In genomic region chr11:113609581-113609980, GRCm38 (mm10) we compare ENCODE assay signal across 29 mouse cellular contexts. TPM values are rescaled to one million over a fixed set of nuclear protein-coding genes. Genes with fewer than 3 reads are reported as not detected.
A peak's percentile ranks its signal among the peaks of the same experiment; 100 is the strongest.
DNase-seq lines count a peak whose midpoint lies in the region; ATAC-seq and TF ChIP-seq lines count a peak whose summit lies in the region.
"Had no signal": no experiment of that assay in that cellular context is flagged by ENCODE, and none has a peak within 500 bp of the region (broad histone marks: within the 10 kb centered on the region; RNA-seq: fewer than 3 reads in every experiment).

No protein-coding gene starts in this region.

- DNase-seq in kidney, adult 2 months, result peak; percentile 64
- DNase-seq in lung, embryonic 14.5 days, result peak; percentile 34
- no peak for DNase-seq in lung, postnatal 14 days
- DNase-seq in liver, embryonic 14.5 days (ENCODE audit: low read depth in 3 of 3, low spot score in 3 of 3), result no peak
- peak; percentile 22 for DNase-seq in yolk sac, embryonic 10.5 days (ENCODE audit: low spot score)
- no peak for DNase-seq in adrenal gland, postnatal 4 days (ENCODE audit: low spot score in 2 of 2)
- DNase-seq: cerebellum, adult 11 months; cerebellum, adult 9-10 months; cerebellum, postnatal 36 days; gastrocnemius, postnatal 25 days; heart, postnatal 36 days; kidney, adult 11 months; midbrain, embryonic 14.5 days; retina, postnatal 1 day; right cerebral cortex, postnatal 14 days; thymus, postnatal 14 days had no signal

- TF ChIP-seq POLR2A in kidney, adult 2 months (IDR thresholded peaks at IDR 0.05; ENCODE audit: low read depth, low read length), result no peak

- no peak overlapping the region for H3K9ac ChIP-seq in kidney, embryonic 16.5 days (replicated peaks; ENCODE audit: low read length)
- H3K9ac ChIP-seq in lung, embryonic 14.5 days, result no peak overlapping the region
- H3K9ac ChIP-seq in liver, embryonic 14.5 days (replicated peaks), result no peak overlapping the region
- H3K9ac ChIP-seq: forebrain, embryonic 13.5 days; hindbrain, embryonic 12.5 days; limb, embryonic 12.5 days; liver, embryonic 15.5 days; neural tube, embryonic 15.5 days; stomach, embryonic 15.5 days had no signal

- no peaks in the 10 kb centered on the region for H3K9me3 ChIP-seq in kidney, embryonic 16.5 days (ENCODE audit: low read length)
- H3K9me3 ChIP-seq in lung, embryonic 14.5 days (ENCODE audit: low read depth, low read length), result no peaks in the 10 kb centered on the region
- H3K9me3 ChIP-seq in liver, embryonic 14.5 days (ENCODE audit: control insufficient read depth, low read length), result no peaks in the 10 kb centered on the region
- H3K9me3 ChIP-seq: forebrain, embryonic 13.5 days; hindbrain, embryonic 12.5 days; liver, embryonic 15.5 days had no signal

- no peaks in the 10 kb centered on the region for H3K27me3 ChIP-seq in kidney, adult 2 months (replicated peaks; ENCODE audit: control insufficient read depth, insufficient read depth, low read length)
- no peaks in the 10 kb centered on the region for H3K27me3 ChIP-seq in kidney, embryonic 16.5 days (ENCODE audit: insufficient read depth, low read length)
- H3K27me3 ChIP-seq in lung, embryonic 14.5 days (ENCODE audit: insufficient read depth, low read length), result no peaks in the 10 kb centered on the region
- H3K27me3 ChIP-seq in liver, embryonic 14.5 days (ENCODE audit: control insufficient read depth, insufficient read depth, low read length), result no peaks in the 10 kb centered on the region
- H3K27me3 ChIP-seq: forebrain, embryonic 13.5 days; hindbrain, embryonic 12.5 days; limb, embryonic 12.5 days; liver, embryonic 15.5 days; neural tube, embryonic 15.5 days; Patski had no signal

- no peak for TF ChIP-seq CTCF in kidney, adult 2 months (conservative IDR thresholded peaks at IDR 0.05; ENCODE audit: insufficient read depth, insufficient read length, low read depth, low read length)
- TF ChIP-seq CTCF in lung, embryonic 14.5 days (IDR thresholded peaks at IDR 0.05; ENCODE audit: low read depth), result no peak
- no peak for TF ChIP-seq CTCF in liver, embryonic 14.5 days (IDR thresholded peaks at IDR 0.05; ENCODE audit: low read depth)

- no peak overlapping the region for H3K27ac ChIP-seq in kidney, adult 2 months (ENCODE audit: insufficient read depth, low read depth, low read length)
- no peak overlapping the region for H3K27ac ChIP-seq in kidney, embryonic 16.5 days (ENCODE audit: low read length)
- no peak overlapping the region for H3K27ac ChIP-seq in lung, embryonic 14.5 days (ENCODE audit: low read depth)
- no peak overlapping the region for H3K27ac ChIP-seq in liver, embryonic 14.5 days
- H3K27ac ChIP-seq: hindbrain, embryonic 12.5 days; hindbrain, postnatal 0 days; left cerebral cortex, adult 2 months; limb, embryonic 12.5 days; liver, embryonic 15.5 days; neural tube, embryonic 15.5 days; stomach, embryonic 15.5 days had no signal

- H3K4me1 ChIP-seq in kidney, adult 2 months (ENCODE audit: control insufficient read depth, insufficient read depth, low read length), result peaks cover 6% of the 10 kb centered on the region
- peaks cover 28% of the 10 kb centered on the region for H3K4me1 ChIP-seq in kidney, embryonic 16.5 days (ENCODE audit: insufficient read depth, low read length)
- H3K4me1 ChIP-seq in lung, embryonic 14.5 days (ENCODE audit: insufficient read depth), result peaks cover 13% of the 10 kb centered on the region
- H3K4me1 ChIP-seq in liver, embryonic 14.5 days (replicated peaks; ENCODE audit: control insufficient read depth in 2 of 2, insufficient read depth in 2 of 2, low read length in 1 of 2), result peaks cover 0 to 8% of the 10 kb centered on the region in 2 experiments; a peak in 1 of 4 replicates

- H3K4me2 ChIP-seq in kidney, embryonic 16.5 days (replicated peaks; ENCODE audit: low read depth, low read length), result no peak overlapping the region
- H3K4me2 ChIP-seq in lung, embryonic 14.5 days, result no peak overlapping the region
- 0 out of 2 replicates have a peak overlapping the region, but pooled peaks have one; percentile 6 for H3K4me2 ChIP-seq in liver, embryonic 14.5 days (ENCODE audit: low read depth)
- H3K4me2 ChIP-seq: forebrain, embryonic 13.5 days; heart, embryonic 11.5 days; hindbrain, embryonic 12.5 days; limb, embryonic 12.5 days; liver, embryonic 15.5 days; neural tube, embryonic 15.5 days; stomach, embryonic 15.5 days had no signal

- 39% methylated on average over 5 of the region's 5 CpGs for WGBS in kidney, adult 2 months
- WGBS in kidney, embryonic 16.5 days, result 66% methylated on average over 5 of the region's 5 CpGs
- WGBS in lung, embryonic 14.5 days, result 59% methylated on average over 5 of the region's 5 CpGs
- WGBS in liver, embryonic 14.5 days (ENCODE audit: insufficient replicate concordance), result 43% methylated on average over 5 of the region's 5 CpGs

- no peak for TF ChIP-seq EP300 in liver, embryonic 14.5 days (IDR thresholded peaks at IDR 0.05; ENCODE audit: low read depth)

- no peak overlapping the region for H3K4me3 ChIP-seq in kidney, adult 2 months (ENCODE audit: insufficient read depth, low read depth, low read length)
- H3K4me3 ChIP-seq in kidney, embryonic 16.5 days (ENCODE audit: low read length), result no peak overlapping the region
- no peak overlapping the region for H3K4me3 ChIP-seq in lung, embryonic 14.5 days (ENCODE audit: low read depth, low read length)
- H3K4me3 ChIP-seq in liver, embryonic 14.5 days (ENCODE audit: insufficient read depth in 1 of 2, low read depth in 2 of 2, low read length in 2 of 2), result no peak overlapping the region
- H3K4me3 ChIP-seq: forebrain, embryonic 13.5 days; hindbrain, embryonic 12.5 days; left cerebral cortex, adult 2 months; limb, embryonic 12.5 days; liver, embryonic 15.5 days; neural tube, embryonic 15.5 days; stomach, embryonic 15.5 days had no signal

- no peaks in the 10 kb centered on the region for H3K36me3 ChIP-seq in kidney, adult 2 months (ENCODE audit: control insufficient read depth, insufficient read depth, low read length)
- no peaks in the 10 kb centered on the region for H3K36me3 ChIP-seq in kidney, embryonic 16.5 days (ENCODE audit: insufficient read depth, low read length)
- no peaks in the 10 kb centered on the region for H3K36me3 ChIP-seq in lung, embryonic 14.5 days (ENCODE audit: insufficient read depth)
- no peaks in the 10 kb centered on the region for H3K36me3 ChIP-seq in liver, embryonic 14.5 days (replicated peaks; ENCODE audit: control insufficient read depth, insufficient read depth, low read depth)
- H3K36me3 ChIP-seq: hindbrain, embryonic 12.5 days; limb, embryonic 12.5 days; liver, embryonic 15.5 days; neural tube, embryonic 15.5 days; stomach, embryonic 15.5 days had no signal

- ATAC-seq in kidney, embryonic 16.5 days (ENCODE audit: low FRiP score, low TSS enrichment), result no peak
- ATAC-seq in lung, embryonic 14.5 days (ENCODE audit: insufficient read depth), result no peak
- no peak for ATAC-seq in liver, embryonic 14.5 days (ENCODE audit: insufficient read depth)
- ATAC-seq: forebrain, embryonic 13.5 days; hindbrain, postnatal 0 days had no signal

RNA-seq across cellular contexts. Expression of gene Sstr2, which starts 9.6 kb away (rescaled TPM):
- 0.36 and 0.56 TPM in 2 replicates for polyA plus RNA-seq in kidney, adult 2 months (2012; rRNA removed)
- 0.36 and 0.47 TPM in 2 replicates for polyA plus RNA-seq in kidney, embryonic 16.5 days (2015; fragmentation: Nextera tagmentation; extraction: Ambion mirVana)
- polyA plus RNA-seq in lung, embryonic 14.5 days (2014; fragmentation: Nextera tagmentation; extraction: Ambion mirVana), result 1.4 and 2.0 TPM in 2 replicates
- 2.8 and 3.5 TPM in 2 replicates for polyA plus RNA-seq in liver, embryonic 14.5 days (2012; rRNA removed)
- 3.6 and 3.8 TPM in 2 replicates for polyA plus RNA-seq in liver, embryonic 14.5 days (2014; fragmentation: Nextera tagmentation; extraction: Ambion mirVana)
- total RNA-seq in adrenal gland, postnatal 4 days (2021), result 1 to 10 TPM; 3.6 to 4.8 TPM
- total RNA-seq: gastrocnemius, postnatal 25 days; heart, adult 18-20 months; heart, postnatal 36 days; monocyte, adult 5-6 weeks had no signal

RNA-seq across cellular contexts. Expression of gene Cog1, which starts 39.4 kb away (rescaled TPM):
- polyA plus RNA-seq in kidney, adult 2 months (2012; rRNA removed), result 32.8 and 38.7 TPM in 2 replicates
- polyA plus RNA-seq in kidney, embryonic 16.5 days (2015; fragmentation: Nextera tagmentation; extraction: Ambion mirVana), result 25.1 and 28.2 TPM in 2 replicates
- 28.4 and 28.8 TPM in 2 replicates for polyA plus RNA-seq in lung, embryonic 14.5 days (2014; fragmentation: Nextera tagmentation; extraction: Ambion mirVana)
- polyA plus RNA-seq in liver, embryonic 14.5 days (2012; rRNA removed), result 12.0 and 12.9 TPM in 2 replicates
- polyA plus RNA-seq in liver, embryonic 14.5 days (2014; fragmentation: Nextera tagmentation; extraction: Ambion mirVana), result 9.3 and 12.7 TPM in 2 replicates
- total RNA-seq in adrenal gland, postnatal 4 days (2021), result 10 to 100 TPM; 34.9 to 41.8 TPM

RNA-seq across cellular contexts. Expression of gene Slc39a11, which starts 40.3 kb away (rescaled TPM):
- polyA plus RNA-seq in kidney, adult 2 months (2012; rRNA removed), result 24.5 and 29.5 TPM in 2 replicates
- 23.5 and 25.4 TPM in 2 replicates for polyA plus RNA-seq in kidney, embryonic 16.5 days (2015; fragmentation: Nextera tagmentation; extraction: Ambion mirVana)
- 19.6 and 21.8 TPM in 2 replicates for polyA plus RNA-seq in lung, embryonic 14.5 days (2014; fragmentation: Nextera tagmentation; extraction: Ambion mirVana)
- 4.9 and 5.1 TPM in 2 replicates for polyA plus RNA-seq in liver, embryonic 14.5 days (2012; rRNA removed)
- polyA plus RNA-seq in liver, embryonic 14.5 days (2014; fragmentation: Nextera tagmentation; extraction: Ambion mirVana), result 10.1 and 10.2 TPM in 2 replicates
- 10 to 100 TPM; 23.9 to 26.0 TPM for total RNA-seq in adrenal gland, postnatal 4 days (2021)

Comparison
In these comparisons a context has a peak if more than half of its experiments do, and no peak if none do; other contexts are left out.
1. DNase-seq: peak in kidney, adult 2 months (single experiment), lung, embryonic 14.5 days (single experiment) and yolk sac, embryonic 10.5 days (single experiment); none in lung, postnatal 14 days (single experiment), liver, embryonic 14.5 days (0 of 3) and adrenal gland, postnatal 4 days (0 of 2).